Mouse (Mus musculus): ENCODE measurements around the gene Limd2. TPM values are rescaled to one million over a fixed set of nuclear protein-coding genes. Genes with fewer than 3 reads are reported as not detected.

Gene Limd2
- polyA plus RNA-seq, 1 experiment from 2014 or later = 250 TPM

GRCm38 (mm10) chr11:106192657-106193370 is 32.2 kb upstream of the Limd2 start:
- peaks cover 12% of the 10 kb centered on the region; the same call in 1 of the 2 replicates for H3K4me1 ChIP-seq
- WGBS = 7% methylated on average over 19 of the region's 19 CpGs
- ATAC-seq (ENCODE audit: insufficient number of reproducible peaks, low FRiP score, low TSS enrichment, low read depth) = no peak; the same call in 1 of the 2 replicates

GRCm38 (mm10) chr11:106192241-106192640 is 31.6 kb upstream of the Limd2 start:
- WGBS = 81% methylated on average over 5 of the region's 5 CpGs
- peaks cover 12% of the 10 kb centered on the region; the same call in 1 of the 2 replicates for H3K4me1 ChIP-seq
- H3K4me2 ChIP-seq (replicated peaks) = peak overlapping the region; percentile 52
- H3K27me3 ChIP-seq = no peaks in the 10 kb centered on the region
- no peaks in the 10 kb centered on the region for H3K9me3 ChIP-seq (replicated peaks)
- H3K4me3 ChIP-seq (replicated peaks) = peak overlapping the region; percentile 83
- ATAC-seq (ENCODE audit: insufficient number of reproducible peaks, low FRiP score, low TSS enrichment, low read depth) = no peak
- H3K36me3 ChIP-seq = peaks cover 5% of the 10 kb centered on the region
- H3K9ac ChIP-seq = no peak overlapping the region
- no peak overlapping the region for H3K27ac ChIP-seq (replicated peaks)

More at GRCm38 (mm10) chr11:106192657-106193370, 32.2 kb upstream of the Limd2 start:
- Histone ChIP-seq H3K27ac (replicated peaks) (peak overlapping the region; percentile 95), H3K4me2 (replicated peaks) (peak overlapping the region; percentile 52), H3K36me3 (peaks cover 11% of the 10 kb centered on the region), H3K4me3 (replicated peaks) (peak overlapping the region; percentile 83), H3K27me3 (no peaks in the 10 kb centered on the region), H3K9me3 (replicated peaks) (no peaks in the 10 kb centered on the region), H3K9ac (peak overlapping the region; percentile 80)

- H3K4me3 ChIP-seq (replicated peaks) = no peak overlapping the region
- H3K36me3 ChIP-seq = peaks cover 2% of the 10 kb centered on the region; the same call in 1 of the 2 replicates
- H3K27me3 ChIP-seq = no peaks in the 10 kb centered on the region
- no peak overlapping the region for H3K9ac ChIP-seq
- no peak for ATAC-seq (ENCODE audit: insufficient number of reproducible peaks, low FRiP score, low TSS enrichment, low read depth)
- no peaks in the 10 kb centered on the region for H3K9me3 ChIP-seq (replicated peaks)
- H3K27ac ChIP-seq (replicated peaks) = no peak overlapping the region
- no peak overlapping the region for H3K4me2 ChIP-seq (replicated peaks)
- peaks cover 12% of the 10 kb centered on the region; the same call in 1 of the 2 replicates for H3K4me1 ChIP-seq
- 96% methylated on average over 3 of the region's 3 CpGs for WGBS
Measured at GRCm38 (mm10) chr11:106191716-106192115, 31.1 kb upstream of the Limd2 start.

- Histone ChIP-seq H3K4me3 (replicated peaks) (no peak overlapping the region), H3K4me1 (peaks cover 3% of the 10 kb centered on the region; the same call in 1 of the 2 replicates), H3K4me2 (replicated peaks) (no peak overlapping the region), H3K9ac (no peak overlapping the region), H3K27me3 (no peaks in the 10 kb centered on the region), H3K36me3 (peaks cover 18% of the 10 kb centered on the region), H3K9me3 (replicated peaks) (no peaks in the 10 kb centered on the region), H3K27ac (replicated peaks) (no peak overlapping the region)
- no peak for ATAC-seq (ENCODE audit: insufficient number of reproducible peaks, low FRiP score, low TSS enrichment, low read depth)
- WGBS = 94% methylated on average over 4 of the region's 4 CpGs
Measured at GRCm38 (mm10) chr11:106187326-106187725, 26.7 kb upstream of the Limd2 start.

GRCm38 (mm10) chr11:106180449-106180801 is 19.8 kb upstream of the Limd2 start:
- Histone ChIP-seq H3K27me3 (no peaks in the 10 kb centered on the region), H3K9ac (no peak overlapping the region), H3K9me3 (replicated peaks) (no peaks in the 10 kb centered on the region), H3K4me2 (replicated peaks) (no peak overlapping the region), H3K36me3 (peaks cover 11% of the 10 kb centered on the region), H3K27ac (replicated peaks) (peak overlapping the region; percentile 88), H3K4me3 (replicated peaks) (no peak overlapping the region), H3K4me1 (peaks cover 18% of the 10 kb centered on the region)
- WGBS = 87% methylated on average over 2 of the region's 2 CpGs
- ATAC-seq (ENCODE audit: insufficient number of reproducible peaks, low FRiP score, low TSS enrichment, low read depth) = no peak

GRCm38 (mm10) chr11:106179711-106180448 is 19.2 kb upstream of the Limd2 start:
- Histone ChIP-seq H3K27me3 (no peaks in the 10 kb centered on the region), H3K9me3 (replicated peaks) (no peaks in the 10 kb centered on the region), H3K4me2 (replicated peaks) (no peak overlapping the region), H3K4me1 (peaks cover 18% of the 10 kb centered on the region), H3K9ac (no peak overlapping the region), H3K4me3 (replicated peaks) (no peak overlapping the region), H3K36me3 (peaks cover 6% of the 10 kb centered on the region), H3K27ac (replicated peaks) (peak overlapping the region; percentile 88)
- ATAC-seq (ENCODE audit: insufficient number of reproducible peaks, low FRiP score, low TSS enrichment, low read depth) = peak; percentile 84; the same call in 1 of the 2 replicates
- 33% methylated on average over 7 of the region's 7 CpGs for WGBS

- H3K4me1 ChIP-seq = peaks cover 18% of the 10 kb centered on the region
- no peaks in the 10 kb centered on the region for H3K9me3 ChIP-seq (replicated peaks)
- ATAC-seq (ENCODE audit: insufficient number of reproducible peaks, low FRiP score, low TSS enrichment, low read depth) = no peak
- no peaks in the 10 kb centered on the region for H3K36me3 ChIP-seq
- no peaks in the 10 kb centered on the region for H3K27me3 ChIP-seq
- H3K27ac ChIP-seq (replicated peaks) = no peak overlapping the region; the same call in 1 of the 2 replicates
- 49% methylated on average over 5 of the region's 5 CpGs for whole genome bisulfite sequencing
- H3K9ac ChIP-seq = no peak overlapping the region
- no peak overlapping the region for H3K4me2 ChIP-seq (replicated peaks)
- no peak overlapping the region for H3K4me3 ChIP-seq (replicated peaks)
Measured at GRCm38 (mm10) chr11:106178036-106178782, 17.5 kb upstream of the Limd2 start.

GRCm38 (mm10) chr11:106176372-106176771 is 15.7 kb upstream of the Limd2 start:
- no peak for ATAC-seq (ENCODE audit: insufficient number of reproducible peaks, low FRiP score, low TSS enrichment, low read depth)
- H3K9ac ChIP-seq = no peak overlapping the region
- H3K4me3 ChIP-seq (replicated peaks) = no peak overlapping the region
- peaks cover 6% of the 10 kb centered on the region for H3K36me3 ChIP-seq
- no peaks in the 10 kb centered on the region for H3K9me3 ChIP-seq (replicated peaks)
- 88% methylated on average over 5 of the region's 5 CpGs for WGBS
- H3K27me3 ChIP-seq = no peaks in the 10 kb centered on the region
- H3K4me2 ChIP-seq (replicated peaks) = no peak overlapping the region
- peaks cover 18% of the 10 kb centered on the region for H3K4me1 ChIP-seq
- H3K27ac ChIP-seq (replicated peaks) = no peak overlapping the region

GRCm38 (mm10) chr11:106175081-106175480 is 14.4 kb upstream of the Limd2 start:
- ATAC-seq (ENCODE audit: insufficient number of reproducible peaks, low FRiP score, low TSS enrichment, low read depth) = no peak
- no peak overlapping the region for H3K4me2 ChIP-seq (replicated peaks)
- H3K9me3 ChIP-seq (replicated peaks) = no peaks in the 10 kb centered on the region
- H3K4me1 ChIP-seq = peaks cover 16% of the 10 kb centered on the region
- H3K4me3 ChIP-seq (replicated peaks) = no peak overlapping the region
- WGBS = 55% methylated on average over 3 of the region's 3 CpGs
- H3K27me3 ChIP-seq = no peaks in the 10 kb centered on the region
- H3K27ac ChIP-seq (replicated peaks) = no peak overlapping the region
- peaks cover 17% of the 10 kb centered on the region for H3K36me3 ChIP-seq
- no peak overlapping the region for H3K9ac ChIP-seq

GRCm38 (mm10) chr11:106174372-106174771 is 13.7 kb upstream of the Limd2 start:
- H3K36me3 ChIP-seq = peaks cover 22% of the 10 kb centered on the region
- H3K4me1 ChIP-seq = 0 out of 2 replicates have a peak, but pooled peaks cover 9% of the 10 kb centered on the region
- no peak overlapping the region for H3K27ac ChIP-seq (replicated peaks)
- H3K4me3 ChIP-seq (replicated peaks) = no peak overlapping the region
- no peak for ATAC-seq (ENCODE audit: insufficient number of reproducible peaks, low FRiP score, low TSS enrichment, low read depth)
- H3K9ac ChIP-seq = no peak overlapping the region
- H3K4me2 ChIP-seq (replicated peaks) = no peak overlapping the region
- 70% methylated on average over 5 of the region's 5 CpGs for WGBS
- no peaks in the 10 kb centered on the region for H3K27me3 ChIP-seq
- no peaks in the 10 kb centered on the region for H3K9me3 ChIP-seq (replicated peaks)

GRCm38 (mm10) chr11:106173228-106173627 is 12.6 kb upstream of the Limd2 start:
- Histone ChIP-seq H3K9me3 (replicated peaks) (no peaks in the 10 kb centered on the region), H3K27ac (replicated peaks) (no peak overlapping the region), H3K27me3 (no peaks in the 10 kb centered on the region), H3K4me1 (0 out of 2 replicates have a peak, but pooled peaks cover 3% of the 10 kb centered on the region), H3K4me3 (replicated peaks) (no peak overlapping the region), H3K4me2 (replicated peaks) (no peak overlapping the region), H3K9ac (no peak overlapping the region), H3K36me3 (peaks cover 27% of the 10 kb centered on the region)
- 92% methylated on average over 2 of the region's 2 CpGs for WGBS
- ATAC-seq (ENCODE audit: insufficient number of reproducible peaks, low FRiP score, low TSS enrichment, low read depth) = no peak
